Mouse (Mus musculus) gastrocnemius, postnatal 14 days (tissue): ENCODE results near the gene Tcf7l2. TPM values are rescaled to one million over a fixed set of nuclear protein-coding genes. Genes with fewer than 3 reads are reported as not detected.

ENCODE experiments used
- DNase-seq: peaks from one replicate; pipeline ENCODE4 v3.0.0; 2021; ENCODE audit warnings: mixed read lengths
- intact Hi-C: fragments of 180-260 bp; cut with DNase I; formaldehyde crosslinking; loops from one replicate; pipeline ENCODE4 v1.15.1; 2025; ENCODE audit warnings: low total_unique reads
- total RNA-seq, 2 experiments: library from RNA; stranded (reverse); gene quantifications; 2 replicates each; pipeline ENCODE4 v1.2.3; 2021

Tcf7l2 gene
- total RNA-seq, 2 experiments from 2014 or later = 10.7 to 12.9 TPM

- intact Hi-C loops = loop anchor here (10.0 kb wide), 1 partner anchor 53 kb away; no protein-coding TSS in a partner anchor
- DNase-seq = peak; percentile 22
Observed at GRCm38 (mm10) chr19:55807194-55808053, 65.8 kb downstream of the Tcf7l2 start.

- intact Hi-C loops = loop anchor here (10.0 kb wide), 1 partner anchor 54 kb away; no protein-coding TSS in a partner anchor
- DNase-seq = no peak
Observed at GRCm38 (mm10) chr19:55808304-55808703, 66.7 kb downstream of the Tcf7l2 start.

- no peak for DNase-seq
- intact Hi-C loops = loop anchor here (10.0 kb wide), 1 partner anchor 55 kb away; no protein-coding TSS in a partner anchor
Observed at GRCm38 (mm10) chr19:55809539-55809938, 67.9 kb downstream of the Tcf7l2 start.

DNA sequence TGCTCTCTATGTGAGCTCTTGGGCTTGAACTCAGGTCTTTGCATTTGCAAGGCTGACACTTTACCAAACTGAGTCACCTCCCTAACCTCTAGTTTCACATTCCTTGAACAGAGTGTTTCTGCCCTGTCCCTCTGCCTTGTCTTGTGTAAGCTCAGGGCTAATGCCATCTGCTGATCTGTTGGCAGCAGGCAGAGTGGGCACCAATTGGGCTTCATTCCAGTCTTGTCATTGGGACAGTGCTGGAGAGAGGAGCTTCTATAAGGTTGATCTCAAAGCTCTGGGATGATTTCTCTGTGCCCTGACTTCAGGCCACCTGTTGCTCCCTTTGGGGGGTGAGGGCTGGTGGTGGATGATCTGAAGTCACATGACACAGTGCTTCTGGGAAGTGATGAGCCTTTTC, 70.6 kb downstream of the Tcf7l2 start:
- intact Hi-C loops = no loop called here

DNA sequence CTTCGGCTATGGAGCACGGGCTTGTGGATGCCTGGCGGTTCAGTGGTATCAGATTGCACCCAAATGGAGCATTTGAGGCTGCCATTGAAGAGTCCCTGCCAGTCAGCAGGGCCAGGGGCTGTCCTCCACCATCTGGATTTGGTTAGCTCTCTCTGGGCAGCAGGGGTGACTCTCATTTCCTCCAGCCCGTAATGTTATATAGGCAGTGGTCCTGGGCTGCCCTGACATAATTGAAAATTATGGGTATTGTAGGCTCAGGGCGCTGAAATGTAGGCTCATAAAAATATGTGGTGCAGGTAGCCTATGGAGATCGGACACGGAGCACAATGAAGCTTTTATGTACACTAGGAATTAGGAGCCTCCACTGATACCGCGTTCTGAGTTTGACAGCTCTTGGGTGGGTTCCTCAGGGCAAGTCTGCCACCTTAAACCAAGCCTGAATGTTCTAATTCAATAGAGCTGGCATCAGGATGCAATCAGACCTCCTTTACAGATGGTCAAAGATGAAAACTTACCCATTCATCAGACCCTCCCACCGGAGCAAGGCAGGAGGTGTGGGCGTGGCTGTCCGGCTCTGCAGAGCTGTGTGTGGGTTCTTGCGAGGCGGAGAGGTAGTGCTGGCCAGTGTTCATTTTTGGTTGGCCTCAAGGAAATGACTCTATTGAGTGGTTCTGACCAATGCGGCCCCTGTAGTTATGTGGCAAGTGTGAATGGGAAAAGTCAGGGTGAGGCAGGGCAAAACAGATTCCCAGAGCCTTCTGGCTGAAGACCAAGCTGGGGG, 73.6 kb downstream of the Tcf7l2 start:
- intact Hi-C loops = no loop called here
- no peak for DNase-seq

More for the DNA sequence above, 70.6 kb downstream of the Tcf7l2 start:
- no peak for DNase-seq

GRCm38 (mm10) chr19:55816974-55817373, 75.4 kb downstream of the Tcf7l2 start:
- DNase-seq = no peak
- intact Hi-C loops = no loop called here

GRCm38 (mm10) chr19:55820202-55820601, 78.6 kb downstream of the Tcf7l2 start:
- DNase-seq = no peak
- intact Hi-C loops = no loop called here

DNA sequence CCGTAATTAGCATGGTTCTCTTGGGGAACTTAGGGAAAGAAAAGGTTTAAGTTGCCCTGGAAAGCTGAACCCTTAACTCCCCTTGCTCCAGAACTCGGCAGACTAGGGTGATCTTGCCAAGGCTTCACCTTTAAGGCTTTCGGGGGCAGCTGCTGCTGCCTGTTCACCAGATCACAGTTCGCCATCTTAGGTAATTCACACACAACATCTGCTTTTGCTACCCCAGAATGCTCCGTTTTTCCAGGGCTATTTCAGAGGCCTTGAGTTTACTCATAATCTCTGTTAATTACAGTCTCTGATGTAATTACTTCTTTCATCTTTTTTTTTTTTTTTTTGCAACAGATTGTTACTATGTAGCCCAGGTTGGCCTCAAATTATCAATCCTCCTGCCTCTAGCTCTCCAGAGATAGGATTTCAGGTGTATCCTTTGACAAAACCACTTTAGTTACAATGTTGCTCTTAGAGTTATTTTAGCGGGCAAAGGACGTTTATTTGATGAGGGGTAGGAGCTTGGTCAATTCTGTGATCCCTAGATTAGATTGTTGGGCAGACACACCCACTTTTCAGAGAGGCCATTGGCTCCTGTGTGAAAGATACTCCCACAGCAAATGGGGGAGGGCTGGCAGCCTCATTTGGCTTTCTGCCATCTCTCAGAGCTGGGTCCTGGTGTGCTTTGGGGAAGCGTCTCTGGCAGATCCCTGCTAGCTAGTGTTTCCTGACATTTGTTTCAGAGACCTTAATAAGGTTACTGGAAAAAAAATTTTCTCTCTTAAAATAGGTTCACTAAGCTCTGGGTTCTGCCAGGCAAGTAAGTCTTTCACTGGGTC, 83.6 kb downstream of the Tcf7l2 start:
- peak; percentile 40 for DNase-seq
- intact Hi-C loops = no loop called here

GRCm38 (mm10) chr19:55825951-55826507, 84.4 kb downstream of the Tcf7l2 start:
- intact Hi-C loops = no loop called here
- no peak for DNase-seq

- intact Hi-C loops = no loop called here
- DNase-seq = no peak
Observed at GRCm38 (mm10) chr19:55827613-55828259, 86.1 kb downstream of the Tcf7l2 start.

GRCm38 (mm10) chr19:55830976-55831559, 89.4 kb downstream of the Tcf7l2 start:
- intact Hi-C loops = no loop called here
- peak; percentile 40 for DNase-seq

DNA sequence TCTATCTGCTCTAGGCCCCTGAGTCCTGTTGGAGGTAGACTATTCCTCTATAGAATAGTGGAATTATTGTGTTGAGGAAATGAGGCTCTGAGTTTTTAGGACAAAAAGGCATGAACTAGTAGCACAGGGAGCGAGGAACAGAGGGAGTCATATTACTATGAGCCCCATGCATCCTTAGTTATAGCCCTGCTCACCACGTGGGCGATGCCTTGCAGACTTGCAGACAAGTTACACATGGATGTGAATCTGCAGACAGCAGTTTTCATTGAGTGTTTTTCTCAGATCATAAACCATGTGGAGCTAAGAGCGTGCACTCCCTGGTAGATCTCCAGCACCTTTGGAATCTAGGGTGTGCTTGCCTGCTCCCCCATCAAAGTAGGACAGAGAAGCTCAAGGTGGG, 90.5 kb downstream of the Tcf7l2 start:
- DNase-seq = no peak
- intact Hi-C loops = no loop called here

GRCm38 (mm10) chr19:55833807-55834385, 92.3 kb downstream of the Tcf7l2 start:
- intact Hi-C loops = no loop called here

DNA sequence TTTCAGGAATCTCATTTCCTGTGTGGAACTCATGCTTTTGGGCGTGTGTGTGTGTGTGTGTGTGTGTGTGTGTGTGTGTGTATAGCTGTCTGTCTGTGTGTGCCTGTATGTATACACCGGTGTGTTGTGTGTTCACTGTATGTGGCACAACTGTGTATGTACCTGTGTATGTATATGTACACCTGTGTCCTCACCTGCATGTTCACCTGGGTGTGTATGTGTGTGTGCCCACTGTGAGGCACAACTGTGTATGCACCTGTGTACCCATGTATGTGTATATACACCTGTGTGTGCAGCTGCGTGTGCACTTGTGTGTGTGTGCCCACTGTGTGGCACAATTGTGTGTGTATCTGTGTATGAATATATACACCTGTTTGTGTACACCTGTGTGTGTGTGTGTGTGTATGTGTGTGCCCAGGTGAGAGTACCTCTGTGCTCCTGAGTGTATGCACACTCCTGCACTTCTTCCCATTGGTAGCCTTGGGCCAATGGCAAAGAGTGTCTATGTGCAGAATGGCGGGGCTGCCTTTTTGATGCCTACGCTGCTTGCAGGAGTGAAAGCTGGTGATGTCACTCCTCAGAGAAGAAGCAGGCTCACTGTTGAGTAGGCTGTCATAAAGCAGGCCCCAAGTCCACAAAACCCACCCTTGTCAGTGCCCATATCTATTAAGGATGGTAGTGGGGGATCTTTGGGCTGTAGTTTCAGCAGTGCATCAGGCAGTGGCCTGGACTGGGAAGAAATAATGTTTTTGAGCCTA, 95.5 kb downstream of the Tcf7l2 start:
- intact Hi-C loops = no loop called here
- no peak for DNase-seq

More at GRCm38 (mm10) chr19:55833807-55834385, 92.3 kb downstream of the Tcf7l2 start:
- no peak for DNase-seq

GRCm38 (mm10) chr19:55837924-55838323, 96.3 kb downstream of the Tcf7l2 start:
- intact Hi-C loops = no loop called here
- no peak for DNase-seq

- no peak for DNase-seq
- intact Hi-C loops = no loop called here
Observed at GRCm38 (mm10) chr19:55838389-55839035, 96.9 kb downstream of the Tcf7l2 start.

DNA sequence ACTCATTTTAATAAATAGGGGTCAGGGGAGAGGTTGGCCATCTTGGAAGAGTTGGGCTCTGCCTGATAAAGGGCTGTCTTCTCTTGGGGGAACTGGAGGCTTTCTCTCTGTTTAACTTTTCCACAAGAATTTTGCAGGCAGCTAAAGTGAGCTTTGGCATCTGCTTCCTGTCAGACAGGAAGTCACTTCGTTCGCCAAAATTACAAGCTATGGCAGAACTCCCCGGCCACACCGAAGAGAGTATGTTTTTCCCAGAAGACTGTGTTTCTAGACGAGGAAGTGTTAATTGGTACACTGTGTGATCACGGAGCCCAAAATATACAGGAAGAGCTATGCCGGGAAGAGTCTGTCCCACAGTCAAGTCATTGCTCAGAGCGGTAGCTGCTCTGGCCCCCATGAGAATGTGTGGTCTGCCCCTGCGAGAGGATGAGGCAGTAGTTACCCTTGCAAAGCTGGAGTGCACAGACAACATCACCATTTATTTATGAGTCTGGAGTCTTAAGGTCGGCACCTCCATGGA, 97.5 kb downstream of the Tcf7l2 start:
- intact Hi-C loops = no loop called here

More for the DNA sequence above, 97.5 kb downstream of the Tcf7l2 start:
- no peak for DNase-seq
